Mouse (Mus musculus): Measurements from ENCODE around the gene Ago1. TPM values are rescaled to one million over a fixed set of nuclear protein-coding genes. Genes with fewer than 3 reads are reported as not detected.

The Ago1 gene
- total RNA-seq, 1 experiment from 2014 or later: 43.5 TPM

GRCm38 (mm10) chr4:126434094-126434493 lies 34.3 kb downstream of the Ago1 start:
- no peak for ATAC-seq (replicated peaks in 1 of 2; ENCODE audit: insufficient read depth in 1 of 2, low FRiP score in 2 of 2, low TSS enrichment in 1 of 2, low read depth in 1 of 2, poor library complexity in 2 of 2, severe bottlenecking in 2 of 2)

- no peak for ATAC-seq (replicated peaks in 1 of 2; ENCODE audit: insufficient read depth in 1 of 2, low FRiP score in 2 of 2, low TSS enrichment in 1 of 2, low read depth in 1 of 2, poor library complexity in 2 of 2, severe bottlenecking in 2 of 2)
These were observed 35.2 kb downstream of the Ago1 start for GRCm38 (mm10) chr4:126433175-126433574.

GRCm38 (mm10) chr4:126431746-126432145 lies 36.6 kb downstream of the Ago1 start:
- no peak for ATAC-seq (replicated peaks in 1 of 2; ENCODE audit: insufficient read depth in 1 of 2, low FRiP score in 2 of 2, low TSS enrichment in 1 of 2, low read depth in 1 of 2, poor library complexity in 2 of 2, severe bottlenecking in 2 of 2)

- ATAC-seq (replicated peaks in 1 of 2; ENCODE audit: insufficient read depth in 1 of 2, low FRiP score in 2 of 2, low TSS enrichment in 1 of 2, low read depth in 1 of 2, poor library complexity in 2 of 2, severe bottlenecking in 2 of 2): peak; percentile 84 to 92
These were observed 38.9 kb downstream of the Ago1 start, which contains the start of gene Ago3 for GRCm38 (mm10) chr4:126429347-126430079. TSS of gene Ago3 (minus strand) at chr4:126429556.

GRCm38 (mm10) chr4:126428682-126429346 lies 39.6 kb downstream of the Ago1 start:
- peak in 1 of 2 experiments; percentile 33; a peak in 1 of 4 replicates for ATAC-seq (replicated peaks in 1 of 2; ENCODE audit: insufficient read depth in 1 of 2, low FRiP score in 2 of 2, low TSS enrichment in 1 of 2, low read depth in 1 of 2, poor library complexity in 2 of 2, severe bottlenecking in 2 of 2)

- ATAC-seq (replicated peaks in 1 of 2; ENCODE audit: insufficient read depth in 1 of 2, low FRiP score in 2 of 2, low TSS enrichment in 1 of 2, low read depth in 1 of 2, poor library complexity in 2 of 2, severe bottlenecking in 2 of 2): no peak
These were observed 44.5 kb downstream of the Ago1 start for GRCm38 (mm10) chr4:126423866-126424265.

GRCm38 (mm10) chr4:126415707-126416106 lies 52.7 kb downstream of the Ago1 start:
- ATAC-seq (replicated peaks in 1 of 2; ENCODE audit: insufficient read depth in 1 of 2, low FRiP score in 2 of 2, low TSS enrichment in 1 of 2, low read depth in 1 of 2, poor library complexity in 2 of 2, severe bottlenecking in 2 of 2): no peak

- no peak for ATAC-seq (replicated peaks in 1 of 2; ENCODE audit: insufficient read depth in 1 of 2, low FRiP score in 2 of 2, low TSS enrichment in 1 of 2, low read depth in 1 of 2, poor library complexity in 2 of 2, severe bottlenecking in 2 of 2)
These were observed 55.9 kb downstream of the Ago1 start for GRCm38 (mm10) chr4:126412526-126412925.

Other genes starting within 250 kb of the Ago1 start
- gene Map7d1, start 212.2 kb downstream of the Ago1 start, total RNA-seq (2017): 28.5 and 40.6 TPM in 2 replicates
- gene Trappc3, start 206.3 kb downstream of the Ago1 start, total RNA-seq (2017): 39.9 and 58.4 TPM in 2 replicates
- not detected in 2 replicates for gene Col8a2, start 181.8 kb downstream of the Ago1 start, total RNA-seq (2017)
- gene Adprhl2, start 146.9 kb downstream of the Ago1 start, total RNA-seq (2017): 27.8 and 30.4 TPM in 2 replicates
- gene Tekt2, start 142.9 kb downstream of the Ago1 start, total RNA-seq (2017): not detected in 2 replicates
- gene Ago3, start 39.0 kb downstream of the Ago1 start, total RNA-seq (2017): 7.5 and 13.1 TPM in 2 replicates
- 6.3 and 9.4 TPM in 2 replicates for gene Ago4, start 64.9 kb upstream of the Ago1 start, total RNA-seq (2017)
- gene Clspn, start 88.4 kb upstream of the Ago1 start, total RNA-seq (2017): 80.7 and 94.8 TPM in 2 replicates
- 7.6 and 15.5 TPM in 2 replicates for gene 5730409E04Rik, start 141.2 kb upstream of the Ago1 start, total RNA-seq (2017)
- gene Psmb2, start 209.0 kb upstream of the Ago1 start, total RNA-seq (2017): 106 and 109 TPM in 2 replicates

Data from hematopoietic stem cell, adult 5-6 weeks (primary cell).